Mouse (Mus musculus) bone marrow macrophage, adult 2 months (primary cell): Measurements from ENCODE around the gene Gm17606.

Experiments used
- CTCF ChIP-seq: IDR thresholded peaks from 2 replicates; pipeline ENCODE4 v1.5.1; 2012; ENCODE audit warnings: low read depth, mild to moderate bottlenecking, low read length, moderate library complexity
- POLR2A ChIP-seq: IDR thresholded peaks from 2 replicates; pipeline ENCODE4 v1.6.1; 2012; ENCODE audit warnings: mild to moderate bottlenecking, low read depth, low read length, borderline replicate concordance

DNA sequence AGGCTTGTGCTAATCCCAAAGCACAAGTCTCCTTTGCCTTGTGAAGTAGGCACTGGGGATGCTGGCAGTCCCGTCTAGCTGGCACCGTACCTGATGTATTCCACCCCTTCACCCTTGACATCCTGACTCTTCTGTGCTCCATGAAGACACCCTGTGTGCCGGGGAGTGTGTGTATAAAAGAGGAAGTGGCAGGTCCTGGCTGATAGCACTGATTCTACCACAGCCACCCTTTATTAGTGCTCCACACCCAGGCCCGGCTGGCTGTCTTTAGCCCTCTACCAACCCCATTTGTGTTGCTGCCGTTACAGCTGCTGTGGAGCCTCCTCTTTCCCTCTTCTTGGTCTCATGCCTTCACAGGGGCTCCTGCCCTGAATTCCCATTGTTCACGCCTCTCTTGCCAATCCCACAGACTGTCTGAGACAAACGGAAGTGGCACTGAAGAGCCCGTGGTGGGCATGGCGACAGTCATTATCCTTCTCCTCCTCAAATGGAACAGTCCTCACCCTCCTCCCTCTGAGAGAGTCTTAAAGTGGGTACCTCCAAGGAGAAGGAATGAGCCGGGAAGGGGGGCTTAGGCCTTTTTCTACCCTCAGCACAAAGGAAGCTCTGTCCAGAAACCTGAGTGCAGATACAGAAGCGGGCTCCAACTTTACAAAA, 10.0 kb upstream of the Gm17606 start:
- no peak for TF ChIP-seq CTCF
- no peak for TF ChIP-seq POLR2A
